ENCODE assay signal across 8 mouse cellular contexts in genomic region chr6:86816586-86816985, GRCm38 (mm10). TPM values are rescaled to one million over a fixed set of nuclear protein-coding genes. Genes with fewer than 3 reads are reported as not detected.
DNase-seq lines count a peak whose midpoint lies in the region; ATAC-seq and TF ChIP-seq lines count a peak whose summit lies in the region.
"Had no signal": no experiment of that assay in that cellular context is flagged by ENCODE, and none has a peak within 500 bp of the region (broad histone marks: within the 10 kb centered on the region; RNA-seq: fewer than 3 reads in every experiment).

No protein-coding gene starts in this region.

- no peak for ATAC-seq in liver, embryonic 12.5 days
- ATAC-seq in Patski: peak; percentile 57
- no peak for ATAC-seq in embryonic facial prominence, embryonic 11.5 days (replicated peaks; ENCODE audit: insufficient number of reproducible peaks, low FRiP score, low TSS enrichment, low read depth)
- peak; percentile 35; the same call in 1 of the 2 replicates for ATAC-seq in lung, embryonic 14.5 days (ENCODE audit: insufficient read depth)

- no peaks in the 10 kb centered on the region for H3K27me3 ChIP-seq in liver, adult 2 months (ENCODE audit: control insufficient read depth, insufficient read depth, low read length)
- peaks cover 5% of the 10 kb centered on the region for H3K27me3 ChIP-seq in liver, embryonic 12.5 days (replicated peaks)
- H3K27me3 ChIP-seq in Patski: no peaks in the 10 kb centered on the region
- no peaks in the 10 kb centered on the region for H3K27me3 ChIP-seq in embryonic facial prominence, embryonic 11.5 days (ENCODE audit: control insufficient read depth, insufficient read depth, low read length)
- H3K27me3 ChIP-seq in lung, embryonic 14.5 days (ENCODE audit: insufficient read depth, low read length): no peaks in the 10 kb centered on the region
- H3K27me3 ChIP-seq: neural tube, embryonic 13.5 days had no signal

- no peak overlapping the region for H3K9ac ChIP-seq in liver, adult 2 months (ENCODE audit: low read depth, low read length)
- H3K9ac ChIP-seq in liver, embryonic 12.5 days: no peak overlapping the region
- no peak overlapping the region for H3K9ac ChIP-seq in embryonic facial prominence, embryonic 11.5 days (replicated peaks; ENCODE audit: low read length)
- H3K9ac ChIP-seq in lung, embryonic 14.5 days: no peak overlapping the region
- H3K9ac ChIP-seq: neural tube, embryonic 13.5 days had no signal

- H3K9me3 ChIP-seq in liver, embryonic 12.5 days (replicated peaks): no peaks in the 10 kb centered on the region
- H3K9me3 ChIP-seq in embryonic facial prominence, embryonic 11.5 days (replicated peaks; ENCODE audit: control insufficient read depth, low read length): no peaks in the 10 kb centered on the region
- no peaks in the 10 kb centered on the region for H3K9me3 ChIP-seq in lung, embryonic 14.5 days (ENCODE audit: low read depth, low read length)
- H3K9me3 ChIP-seq: neural tube, embryonic 13.5 days had no signal

- H3K79me2 ChIP-seq in liver, adult 2 months (ENCODE audit: control insufficient read depth, insufficient read depth, low read length): no peaks in the 10 kb centered on the region

- 31% methylated on average over 8 of the region's 8 CpGs for WGBS in liver, adult 2 months
- WGBS in liver, embryonic 12.5 days (ENCODE audit: insufficient replicate concordance): 10% methylated on average over 8 of the region's 8 CpGs
- 18% methylated on average over 8 of the region's 8 CpGs for WGBS in embryonic facial prominence, embryonic 11.5 days
- WGBS in lung, embryonic 14.5 days: 20% methylated on average over 8 of the region's 8 CpGs

- CTCF ChIA-PET in Patski (lab: Charles Lee): interaction anchor here (0.9 to 2.5 kb wide), 7 partner anchors 10 to 116 kb away, joined by 3 to 13 read pairs (median 3); no protein-coding TSS in a partner anchor

- TF ChIP-seq CTCF in liver, adult 2 months (IDR thresholded peaks at IDR 0.05; ENCODE audit: low read depth, low read length): peak; percentile 11; the same call in 1 of the 2 replicates
- peak; percentile 71 for TF ChIP-seq CTCF in Patski (IDR thresholded peaks at IDR 0.05)
- peak; percentile 70 for TF ChIP-seq CTCF in lung, embryonic 14.5 days (IDR thresholded peaks at IDR 0.05; ENCODE audit: low read depth)

- POLR2A ChIA-PET in Patski (lab: Charles Lee): interaction anchor here (1.2 kb wide), 1 partner anchor 42 kb away, joined by 3 read pairs; no protein-coding TSS in a partner anchor

- no peaks in the 10 kb centered on the region for H3K36me3 ChIP-seq in liver, adult 2 months (ENCODE audit: control insufficient read depth, insufficient read depth, low read length)
- no peaks in the 10 kb centered on the region for H3K36me3 ChIP-seq in liver, embryonic 12.5 days
- H3K36me3 ChIP-seq in embryonic facial prominence, embryonic 11.5 days (replicated peaks; ENCODE audit: control insufficient read depth, insufficient read depth, low read depth, low read length): no peaks in the 10 kb centered on the region
- H3K36me3 ChIP-seq in lung, embryonic 14.5 days (ENCODE audit: insufficient read depth): no peaks in the 10 kb centered on the region
- H3K36me3 ChIP-seq: neural tube, embryonic 13.5 days had no signal

- H3K4me1 ChIP-seq in liver, adult 2 months (ENCODE audit: control insufficient read depth, insufficient read depth, low read length): no peaks in the 10 kb centered on the region
- H3K4me1 ChIP-seq in liver, embryonic 12.5 days: peaks cover 11% of the 10 kb centered on the region
- H3K4me1 ChIP-seq in embryonic facial prominence, embryonic 11.5 days (ENCODE audit: control insufficient read depth, insufficient read depth, low read length): peaks cover 4% of the 10 kb centered on the region; the same call in 1 of the 2 replicates
- peaks cover 3% of the 10 kb centered on the region; the same call in 1 of the 2 replicates for H3K4me1 ChIP-seq in lung, embryonic 14.5 days (ENCODE audit: insufficient read depth)

- no peak overlapping the region for H3K4me3 ChIP-seq in liver, adult 2 months (ENCODE audit: insufficient read depth, low read depth, low read length)
- H3K4me3 ChIP-seq in liver, embryonic 12.5 days: no peak overlapping the region
- H3K4me3 ChIP-seq in embryonic facial prominence, embryonic 11.5 days (ENCODE audit: low read depth, low read length): no peak overlapping the region
- H3K4me3 ChIP-seq in lung, embryonic 14.5 days (ENCODE audit: low read depth, low read length): no peak overlapping the region
- H3K4me3 ChIP-seq: neural tube, embryonic 13.5 days had no signal

- DNase-seq in liver, adult 2 months (ENCODE audit: extremely low read depth, low read depth, low spot score): peak; percentile 56
- no peak for DNase-seq in Patski (ENCODE audit: low read depth, low spot score)
- DNase-seq in embryonic facial prominence, embryonic 11.5 days (ENCODE audit: low spot score): peak; percentile 78
- DNase-seq in lung, embryonic 14.5 days: peak; percentile 82
- no peak for DNase-seq in urinary bladder, adult 2 months (ENCODE audit: low spot score)
- no peak for DNase-seq in frontal cortex, postnatal 10 days (ENCODE audit: low spot score in 2 of 2)

- in situ Hi-C loops in Patski (cut with MboI; ENCODE audit: low pct_unique_long_range_greater_than_20kb): no loop called here

- no peak for TF ChIP-seq POLR2A in liver, adult 2 months (IDR thresholded peaks at IDR 0.05; ENCODE audit: extremely low read depth, insufficient read depth, low read length)

- H3K27ac ChIP-seq in liver, adult 2 months (replicated peaks; ENCODE audit: insufficient read depth, low read depth, low read length): no peak overlapping the region
- no peak overlapping the region for H3K27ac ChIP-seq in liver, embryonic 12.5 days
- H3K27ac ChIP-seq in embryonic facial prominence, embryonic 11.5 days (replicated peaks; ENCODE audit: low read depth, low read length): no peak overlapping the region
- H3K27ac ChIP-seq in lung, embryonic 14.5 days (ENCODE audit: low read depth): no peak overlapping the region
- H3K27ac ChIP-seq: neural tube, embryonic 13.5 days had no signal

- no peak overlapping the region for H3K4me2 ChIP-seq in liver, embryonic 12.5 days
- no peak overlapping the region for H3K4me2 ChIP-seq in embryonic facial prominence, embryonic 11.5 days (ENCODE audit: low read depth, low read length)
- H3K4me2 ChIP-seq in lung, embryonic 14.5 days: no peak overlapping the region
- H3K4me2 ChIP-seq: neural tube, embryonic 13.5 days had no signal

RNA-seq across cellular contexts. Expression of gene Anxa4, which starts 23.2 kb away (rescaled TPM):
- 49.1 and 57.6 TPM in 2 replicates for total RNA-seq in liver, adult 2 months (2014; rRNA removed)
- polyA plus RNA-seq in liver, adult 2 months (2012; rRNA removed): 31.2 and 31.7 TPM in 2 replicates
- 27.0 and 27.9 TPM in 2 replicates for polyA plus RNA-seq in liver, embryonic 12.5 days (2016; fragmentation: Nextera tagmentation; extraction: Ambion mirVana)
- 388 TPM for polyA plus RNA-seq in Patski (2021)
- polyA plus RNA-seq in embryonic facial prominence, embryonic 11.5 days (2014; fragmentation: Nextera tagmentation; extraction: Ambion mirVana): 12.5 and 14.1 TPM in 2 replicates
- polyA plus RNA-seq in lung, embryonic 14.5 days (2014; fragmentation: Nextera tagmentation; extraction: Ambion mirVana): 90.4 and 100 TPM in 2 replicates
- 134 and 144 TPM in 2 replicates for polyA plus RNA-seq in urinary bladder, adult 2 months (2012; rRNA removed)

RNA-seq across cellular contexts. Expression of gene Aak1, which starts 32.7 kb away (rescaled TPM):
- total RNA-seq in liver, adult 2 months (2014; rRNA removed): 2.6 and 5.8 TPM in 2 replicates
- 5.2 and 7.2 TPM in 2 replicates for polyA plus RNA-seq in liver, adult 2 months (2012; rRNA removed)
- 5.8 and 9.2 TPM in 2 replicates for polyA plus RNA-seq in liver, embryonic 12.5 days (2016; fragmentation: Nextera tagmentation; extraction: Ambion mirVana)
- polyA plus RNA-seq in Patski (2021): 60.1 TPM
- 17.2 and 17.3 TPM in 2 replicates for polyA plus RNA-seq in embryonic facial prominence, embryonic 11.5 days (2014; fragmentation: Nextera tagmentation; extraction: Ambion mirVana)
- polyA plus RNA-seq in lung, embryonic 14.5 days (2014; fragmentation: Nextera tagmentation; extraction: Ambion mirVana): 18.3 and 20.7 TPM in 2 replicates
- 21.2 and 21.9 TPM in 2 replicates for polyA plus RNA-seq in urinary bladder, adult 2 months (2012; rRNA removed)

Comparison
In these comparisons a context has a peak if more than half of its experiments do, and no peak if none do; other contexts are left out.
1. DNase-seq: peak in liver, adult 2 months (single experiment), embryonic facial prominence, embryonic 11.5 days (single experiment) and lung, embryonic 14.5 days (single experiment); none in Patski (single experiment), urinary bladder, adult 2 months (single experiment) and frontal cortex, postnatal 10 days (0 of 2).
2. CTCF ChIP-seq: peak in every context shown above with its lines; median percentile 71 in Patski; 70 in lung, embryonic 14.5 days; 11 in liver, adult 2 months.
3. ATAC-seq: peak in Patski (single experiment) and lung, embryonic 14.5 days (single experiment); none in liver, embryonic 12.5 days (single experiment) and embryonic facial prominence, embryonic 11.5 days (single experiment).